Mouse (Mus musculus) megakaryocyte, embryonic 14.5 days (primary cell): ENCODE measurements around the gene Knstrn. TPM values are rescaled to one million over a fixed set of nuclear protein-coding genes. Genes with fewer than 3 reads are reported as not detected.

Experiments
- H3K27me3 ChIP-seq: replicated peaks from 2 replicates; pipeline ENCODE3; 2012; ENCODE audit warnings: inconsistent platforms
- H3K36me3 ChIP-seq: replicated peaks from 2 replicates; pipeline ENCODE3; 2012; ENCODE audit warnings: low read length, inconsistent platforms, mixed read lengths
- H3K4me1 ChIP-seq: 2 replicates; pipeline ENCODE4 v1.6.1; 2012; ENCODE audit warnings: inconsistent platforms
- H3K4me3 ChIP-seq: replicated peaks from 2 replicates; pipeline ENCODE3; 2012; ENCODE audit warnings: moderate library complexity, mild to moderate bottlenecking, inconsistent platforms
- H3K9me3 ChIP-seq: 2 replicates; pipeline ENCODE4 v1.6.1; 2012; ENCODE audit warnings: inconsistent platforms
- FLI1 ChIP-seq: IDR thresholded peaks from 2 replicates; pipeline ENCODE4 v1.6.1; 2012; ENCODE audit warnings: low read length, inconsistent platforms, mixed read lengths
- GATA1 ChIP-seq: IDR thresholded peaks from 3 replicates; pipeline ENCODE4 v1.6.1; 2012; ENCODE audit warnings: mixed read lengths, low read length, inconsistent platforms, borderline replicate concordance
- polyA plus RNA-seq: library from polyadenylated mRNA; stranded (reverse); fragments of >175 nt; gene quantifications from 2 replicates; pipeline ENCODE4 v1.2.3, GENCODE M21; 2012; ENCODE audit warnings: low replicate concordance; ENCODE audit not compliant: insufficient read depth

Knstrn gene
- polyA plus RNA-seq, 1 experiment: 48.4 TPM

GRCm38 (mm10) chr2:118846246-118846645, 32.4 kb downstream of the Knstrn start:
- Histone ChIP-seq H3K36me3 (no peaks in the 10 kb centered on the region), H3K9me3 (peaks cover 17% of the 10 kb centered on the region), H3K4me1 (peaks cover 19% of the 10 kb centered on the region), H3K27me3 (peaks cover 72% of the 10 kb centered on the region), H3K4me3 (no peak overlapping the region)
- no peak for TF ChIP-seq GATA1
- no peak for TF ChIP-seq FLI1

DNA sequence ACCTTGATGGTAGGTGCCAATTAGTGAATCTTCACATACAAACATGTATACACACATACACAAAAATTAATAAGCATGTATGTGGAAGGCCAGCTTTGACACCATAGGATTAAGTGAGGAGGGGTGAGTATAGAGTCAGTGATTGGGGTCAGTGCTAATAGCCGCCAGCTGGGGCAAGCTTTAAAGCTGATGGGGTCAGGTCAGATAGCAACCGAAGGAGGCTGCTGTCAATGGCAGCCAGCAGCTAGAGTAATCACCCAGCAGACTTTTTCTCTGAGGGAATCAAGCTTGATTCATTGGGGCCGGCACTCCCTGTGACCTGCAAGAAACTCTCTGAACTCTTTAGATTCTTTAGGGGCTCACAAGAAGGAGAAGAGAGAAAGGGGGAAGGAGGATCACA, 38.0 kb downstream of the Knstrn start:
- Histone ChIP-seq H3K9me3 (no peaks in the 10 kb centered on the region), H3K27me3 (peaks cover 49% of the 10 kb centered on the region), H3K36me3 (no peaks in the 10 kb centered on the region), H3K4me1 (peaks cover 5% of the 10 kb centered on the region), H3K4me3 (no peak overlapping the region)
- no peak for TF ChIP-seq GATA1
- TF ChIP-seq FLI1: no peak

DNA sequence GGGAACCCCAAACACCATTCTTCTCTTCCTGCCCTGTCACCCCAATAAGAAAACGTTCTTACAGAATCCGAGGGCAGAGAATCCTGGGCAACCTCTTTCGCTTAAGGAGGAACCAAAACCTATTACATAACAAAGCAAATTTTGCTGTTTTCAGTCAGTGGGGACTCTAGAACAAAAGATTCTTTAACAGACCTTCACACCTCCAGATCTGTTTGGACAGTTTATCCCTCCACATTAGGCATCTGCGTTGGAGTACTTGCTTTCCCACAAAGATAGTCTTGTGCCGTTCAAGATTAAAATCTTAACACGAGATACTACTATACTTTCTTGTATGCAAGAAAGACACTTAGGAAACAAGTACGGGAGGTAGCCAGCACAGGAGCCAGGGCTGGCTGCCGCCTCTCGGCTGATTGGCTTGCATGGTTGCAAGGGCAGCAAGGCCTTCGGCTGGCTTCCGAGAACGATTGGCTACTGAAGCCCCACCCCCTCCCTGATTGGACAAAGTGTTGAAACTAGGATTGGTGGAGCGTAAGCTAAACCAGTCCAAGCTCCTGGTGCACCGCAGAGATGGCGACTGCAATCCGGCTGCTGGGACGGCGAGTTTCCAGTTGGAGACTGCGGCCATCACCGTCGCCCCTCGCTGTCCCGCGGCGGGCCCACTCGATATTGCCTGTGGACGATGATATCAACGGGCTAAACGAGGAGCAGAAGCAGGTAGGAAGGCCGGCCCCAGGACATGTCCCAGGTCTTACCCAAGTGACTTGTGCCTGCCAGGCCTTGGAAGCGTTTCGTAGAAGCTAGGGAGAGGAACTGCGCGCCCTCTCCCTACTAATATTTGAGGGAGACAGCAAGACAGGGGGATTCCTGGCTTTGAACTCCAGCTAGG, 47.9 kb downstream of the Knstrn start, which contains the start of gene Ivd:
TSS of gene Ivd (plus strand) at position 501 of the 886 bp plus-strand sequence.
- H3K4me1 ChIP-seq: peaks cover 28% of the 10 kb centered on the region
- peaks cover 30% of the 10 kb centered on the region for H3K27me3 ChIP-seq
- TF ChIP-seq GATA1: no peak
- no peak for TF ChIP-seq FLI1
- no peaks in the 10 kb centered on the region for H3K9me3 ChIP-seq
- no peaks in the 10 kb centered on the region for H3K36me3 ChIP-seq
- peak within 1 kb of the TSS; percentile 92 for H3K4me3 ChIP-seq

DNA sequence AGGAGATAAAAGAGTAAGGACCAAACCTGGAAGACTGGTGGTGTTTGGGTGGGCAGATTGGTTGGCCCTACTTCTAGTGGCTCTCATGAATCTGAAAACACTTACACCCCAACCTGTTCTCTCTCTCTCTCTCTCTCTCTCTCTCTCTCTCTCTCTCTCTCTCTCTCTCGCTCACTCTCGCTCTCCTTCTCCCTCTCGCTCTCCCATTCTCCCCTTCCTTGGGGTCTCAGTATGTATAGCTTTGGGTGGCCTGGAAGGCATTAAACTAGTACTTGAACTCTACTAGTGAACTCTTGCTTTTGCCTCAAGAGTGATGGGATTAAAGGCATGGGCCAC, 48.5 kb downstream of the Knstrn start:
- Histone ChIP-seq H3K9me3 (no peaks in the 10 kb centered on the region), H3K27me3 (peaks cover 30% of the 10 kb centered on the region), H3K36me3 (no peaks in the 10 kb centered on the region), H3K4me3 (peak overlapping the region; percentile 92), H3K4me1 (peaks cover 28% of the 10 kb centered on the region)
- no peak for TF ChIP-seq FLI1
- no peak for TF ChIP-seq GATA1

DNA sequence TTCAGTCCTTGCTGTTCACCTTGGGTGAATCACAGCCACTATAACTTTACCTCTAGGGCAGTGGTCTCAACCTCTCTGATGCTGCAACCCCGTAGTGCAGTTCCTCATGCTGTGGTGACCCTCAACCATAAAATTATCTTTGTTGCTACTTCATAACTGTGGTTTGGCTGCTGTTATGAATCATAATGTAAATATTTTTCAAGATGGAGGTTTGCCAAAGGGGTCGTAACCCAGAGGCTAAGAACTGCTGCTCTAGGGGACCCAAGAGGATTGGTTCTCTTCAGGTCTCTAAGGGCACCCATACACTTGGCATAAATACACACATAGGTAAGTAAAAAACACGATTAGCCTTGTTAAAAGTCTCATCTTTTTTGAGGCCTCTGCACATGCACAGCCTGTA, 56.8 kb downstream of the Knstrn start:
- H3K27me3 ChIP-seq: peaks cover 13% of the 10 kb centered on the region
- no peaks in the 10 kb centered on the region for H3K9me3 ChIP-seq
- no peak overlapping the region for H3K4me3 ChIP-seq
- no peaks in the 10 kb centered on the region for H3K4me1 ChIP-seq
- TF ChIP-seq GATA1 (no peak), FLI1 (no peak)
- peaks cover 16% of the 10 kb centered on the region for H3K36me3 ChIP-seq

GRCm38 (mm10) chr2:118871032-118871431, 57.2 kb downstream of the Knstrn start:
- Histone ChIP-seq H3K27me3 (peaks cover 13% of the 10 kb centered on the region), H3K36me3 (peaks cover 16% of the 10 kb centered on the region), H3K4me1 (no peaks in the 10 kb centered on the region), H3K9me3 (no peaks in the 10 kb centered on the region), H3K4me3 (no peak overlapping the region)
- TF ChIP-seq FLI1 (no peak), GATA1 (no peak)

DNA sequence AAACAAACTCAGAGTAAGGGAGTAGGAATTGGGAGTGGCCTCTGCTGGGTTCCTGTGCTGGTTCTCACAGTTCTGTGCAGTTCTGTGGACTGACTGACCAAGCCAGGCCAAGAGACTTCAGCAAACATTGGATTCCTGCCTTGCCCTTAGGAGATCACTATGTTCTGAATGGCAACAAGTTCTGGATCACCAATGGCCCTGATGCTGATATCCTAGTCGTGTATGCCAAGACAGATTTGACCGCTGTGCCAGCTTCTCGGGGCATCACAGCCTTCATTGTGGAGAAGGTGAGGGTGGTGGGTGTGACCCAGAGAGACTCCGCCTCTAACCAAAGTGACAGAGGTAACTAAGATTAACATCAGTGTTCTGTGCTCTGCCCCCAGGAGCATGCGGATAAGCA, 59.2 kb downstream of the Knstrn start:
- Histone ChIP-seq H3K36me3 (peaks cover 21% of the 10 kb centered on the region), H3K9me3 (no peaks in the 10 kb centered on the region)
- TF ChIP-seq FLI1 (no peak), GATA1 (no peak)

GRCm38 (mm10) chr2:118873890-118874430, 60.2 kb downstream of the Knstrn start:
- no peaks in the 10 kb centered on the region for H3K9me3 ChIP-seq
- H3K36me3 ChIP-seq: peaks cover 21% of the 10 kb centered on the region
- peaks cover 24% of the 10 kb centered on the region for H3K27me3 ChIP-seq
- no peak for TF ChIP-seq FLI1
- H3K4me1 ChIP-seq: no peaks in the 10 kb centered on the region
- H3K4me3 ChIP-seq: no peak overlapping the region

More for the DNA sequence above, 59.2 kb downstream of the Knstrn start:
- H3K4me3 ChIP-seq: no peak overlapping the region
- H3K4me1 ChIP-seq: no peaks in the 10 kb centered on the region
- H3K27me3 ChIP-seq: peaks cover 20% of the 10 kb centered on the region

- peaks cover 29% of the 10 kb centered on the region for H3K27me3 ChIP-seq
These were observed 61.5 kb downstream of the Knstrn start for GRCm38 (mm10) chr2:118875316-118875715.

GRCm38 (mm10) chr2:118876453-118876852, 62.6 kb downstream of the Knstrn start:
- Histone ChIP-seq H3K4me3 (no peak overlapping the region), H3K36me3 (peaks cover 13% of the 10 kb centered on the region), H3K4me1 (no peaks in the 10 kb centered on the region), H3K27me3 (peaks cover 37% of the 10 kb centered on the region), H3K9me3 (no peaks in the 10 kb centered on the region)
- TF ChIP-seq GATA1: no peak
- TF ChIP-seq FLI1: no peak

More at GRCm38 (mm10) chr2:118875316-118875715, 61.5 kb downstream of the Knstrn start:
- no peak overlapping the region for H3K4me3 ChIP-seq
- peaks cover 19% of the 10 kb centered on the region for H3K36me3 ChIP-seq
- H3K9me3 ChIP-seq: no peaks in the 10 kb centered on the region
- no peaks in the 10 kb centered on the region for H3K4me1 ChIP-seq
- TF ChIP-seq FLI1 (no peak), GATA1 (no peak)

- H3K36me3 ChIP-seq: peaks cover 6% of the 10 kb centered on the region
- H3K9me3 ChIP-seq: no peaks in the 10 kb centered on the region
- peaks cover 61% of the 10 kb centered on the region for H3K27me3 ChIP-seq
- H3K4me3 ChIP-seq: no peak overlapping the region
- TF ChIP-seq FLI1: no peak
- TF ChIP-seq GATA1: no peak
- H3K4me1 ChIP-seq: peaks cover 8% of the 10 kb centered on the region
These were observed 67.2 kb downstream of the Knstrn start for GRCm38 (mm10) chr2:118881019-118881418.
